Mouse (Mus musculus) right cerebral cortex, adult 18-20 months (tissue): ENCODE results near the gene Iscu.

Experiments used
- DNase-seq: peaks from one replicate; pipeline ENCODE4 v3.0.0; 2022; ENCODE audit warnings: mixed read lengths

The Iscu gene

GRCm38 (mm10) chr5:113824228-113824627, 51.7 kb downstream of the Iscu start:
- DNase-seq: no peak

DNA sequence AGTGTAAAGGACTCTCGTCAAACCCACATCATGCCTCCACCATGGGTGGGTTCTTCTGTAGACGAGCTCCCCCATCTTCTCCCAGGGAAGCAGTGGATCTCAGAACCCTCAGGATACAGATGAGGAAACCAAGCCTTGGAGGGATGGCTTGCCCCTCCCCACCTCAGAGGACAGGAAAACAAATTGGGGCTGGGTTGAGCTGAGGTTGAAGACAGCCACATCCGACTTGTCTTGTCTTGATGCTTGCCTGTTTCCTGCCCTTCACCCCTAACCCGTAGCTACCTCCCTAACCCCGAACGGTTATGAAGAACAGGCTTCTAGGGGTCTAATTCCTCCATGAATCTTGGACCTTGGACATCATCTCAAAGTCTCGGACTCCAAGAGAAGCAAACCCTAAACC, 53.0 kb downstream of the Iscu start:
- no peak for DNase-seq

- no peak for DNase-seq
These were observed 54.1 kb downstream of the Iscu start for GRCm38 (mm10) chr5:113826619-113827018.
